Mouse (Mus musculus) mature B cell (primary cell): ENCODE data around the gene Ccdc146.
"Not testable (repeated sequence)": the region's sequence is repeated elsewhere in the genome, so short reads cannot be mapped to it uniquely, and the experiment has no call there.

Source experiments
- in situ Hi-C: fragments of 300-500 bp; cut with MboI; formaldehyde crosslinking; loops from 2 replicates; pipeline ENCODE4 v1.14.3; 2019

Gene Ccdc146

DNA sequence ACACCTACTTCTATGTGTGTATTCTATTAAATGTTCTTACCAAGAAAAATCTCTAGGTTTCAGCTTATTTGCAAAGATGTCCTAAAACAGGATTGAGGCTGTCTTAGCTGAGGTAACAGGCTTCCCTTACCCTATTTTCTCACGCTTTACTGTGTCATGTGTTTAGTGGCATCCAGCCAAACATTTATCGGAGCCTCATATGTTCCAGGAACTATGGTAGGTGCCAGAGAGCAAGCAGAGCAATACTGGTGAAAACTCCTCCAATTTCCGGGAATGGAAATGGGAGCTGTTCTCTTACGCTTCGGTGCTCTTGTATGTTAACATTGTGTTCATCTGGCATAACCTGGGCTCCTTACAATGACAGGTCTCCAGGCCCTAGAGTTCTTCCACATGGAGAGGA, 92.8 kb downstream of the Ccdc146 start:
- in situ Hi-C loops: loop anchor here (5.0 kb wide), 1 partner anchor 86 kb away; no protein-coding TSS in a partner anchor

DNA sequence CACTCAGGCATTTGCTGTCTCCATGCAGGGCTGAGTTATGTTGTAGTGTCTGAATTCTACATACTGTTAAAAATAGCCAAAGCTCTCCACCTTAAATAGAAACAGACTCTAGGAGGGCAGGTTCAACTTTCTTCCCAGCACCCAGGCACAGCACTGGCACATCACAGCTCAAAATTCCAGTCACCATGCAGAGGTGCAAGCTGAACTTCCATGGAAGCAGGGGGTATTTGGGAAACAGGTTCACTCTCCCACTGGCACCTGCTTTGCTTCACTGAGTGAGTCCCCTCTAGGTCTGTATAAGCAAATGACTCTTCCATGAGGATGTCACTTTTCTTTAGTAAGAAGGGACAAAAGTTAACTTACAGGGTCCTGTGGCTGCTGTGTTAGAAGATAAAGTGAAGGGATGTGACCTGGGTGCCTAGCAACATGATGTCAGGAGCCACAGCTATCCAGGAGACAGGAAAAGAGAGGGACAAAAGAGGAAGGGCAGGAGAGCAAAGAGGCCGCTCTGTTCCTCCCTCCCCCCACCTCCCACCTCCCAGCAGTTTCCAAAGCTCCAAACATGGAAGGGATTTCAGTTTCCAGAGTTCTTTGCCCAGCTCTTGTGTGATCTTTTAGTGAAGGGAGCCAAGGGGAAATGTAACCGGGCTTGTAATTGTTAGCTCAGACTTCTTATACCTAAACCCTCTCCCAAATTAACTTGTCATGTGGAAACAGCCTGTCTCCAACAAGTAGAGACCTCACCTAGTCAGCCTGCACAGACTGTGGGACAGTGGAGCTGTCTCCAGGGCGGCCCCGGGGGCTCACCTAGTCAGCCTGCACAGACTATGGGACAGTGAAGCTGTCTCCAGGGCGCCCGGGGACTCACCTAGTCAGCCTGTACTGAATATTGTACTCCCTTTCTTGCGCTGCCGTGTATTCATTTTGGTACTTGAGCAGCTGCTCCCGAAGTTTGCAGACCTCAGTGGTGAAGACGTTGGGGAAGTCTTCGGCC, 94.5 kb downstream of the Ccdc146 start:
- in situ Hi-C loops: loop anchor here (5.0 kb wide), 1 partner anchor 87 kb away; no protein-coding TSS in a partner anchor

DNA sequence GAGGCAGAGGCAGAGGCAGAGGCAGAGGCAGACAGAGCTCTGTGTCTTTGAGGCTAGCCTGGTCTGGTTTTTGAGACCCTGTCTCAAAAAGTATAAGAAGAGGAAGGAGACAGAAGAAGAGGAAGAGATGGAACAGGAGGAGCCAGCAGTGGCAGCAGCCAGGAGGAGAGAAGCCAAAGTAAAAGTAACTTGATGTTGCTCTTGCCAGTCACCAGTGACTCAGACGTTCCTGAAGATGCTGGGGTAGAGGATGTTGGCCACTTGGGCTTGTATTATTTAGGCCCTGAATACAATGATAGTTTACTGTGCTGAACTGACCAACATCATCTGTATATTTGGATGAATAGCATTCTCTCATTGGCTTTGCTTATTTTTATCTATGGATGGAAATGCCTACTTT, 95.9 kb downstream of the Ccdc146 start:
- in situ Hi-C loops: no loop called here

DNA sequence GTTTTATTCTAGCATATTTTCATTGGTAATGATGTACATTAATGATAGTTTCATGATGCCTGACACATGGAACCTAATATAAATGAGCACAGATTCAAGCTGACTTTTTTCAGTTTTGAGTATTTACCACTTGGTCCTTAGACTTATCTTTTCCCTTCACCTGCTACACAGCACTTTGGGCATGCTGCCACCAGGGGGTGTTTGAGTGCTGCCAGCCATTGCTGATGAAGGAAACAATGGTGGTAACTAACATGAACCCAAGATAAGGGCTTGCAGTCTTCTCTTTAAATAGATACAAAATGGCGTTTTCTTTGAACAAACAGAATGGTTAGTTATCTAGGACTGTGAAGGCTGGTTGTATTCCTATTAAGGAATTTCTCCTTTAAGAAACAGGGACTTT, 98.0 kb downstream of the Ccdc146 start:
- in situ Hi-C loops: no loop called here

DNA sequence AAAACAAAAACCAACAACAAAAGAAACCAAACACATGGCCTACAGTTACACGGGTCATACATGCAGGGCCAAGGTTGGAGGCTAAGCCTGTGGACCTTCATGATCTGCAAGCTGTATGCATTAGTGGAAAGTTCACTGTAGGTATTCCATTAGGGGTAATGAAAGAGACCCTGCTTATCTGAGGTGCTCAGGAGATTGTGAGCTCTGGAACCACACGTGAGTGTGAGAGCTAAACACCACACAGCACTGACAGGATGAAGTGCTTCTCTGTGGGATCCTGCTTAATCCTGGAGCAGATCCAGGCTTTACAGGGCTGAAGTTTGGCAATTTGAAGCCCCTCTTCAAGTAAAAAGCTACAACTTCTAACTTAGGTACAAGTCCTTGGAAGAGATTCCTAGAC, 104.3 kb downstream of the Ccdc146 start:
- in situ Hi-C loops: loop anchor here (25.0 kb wide), 1 partner anchor 267 kb away; no protein-coding TSS in a partner anchor

DNA sequence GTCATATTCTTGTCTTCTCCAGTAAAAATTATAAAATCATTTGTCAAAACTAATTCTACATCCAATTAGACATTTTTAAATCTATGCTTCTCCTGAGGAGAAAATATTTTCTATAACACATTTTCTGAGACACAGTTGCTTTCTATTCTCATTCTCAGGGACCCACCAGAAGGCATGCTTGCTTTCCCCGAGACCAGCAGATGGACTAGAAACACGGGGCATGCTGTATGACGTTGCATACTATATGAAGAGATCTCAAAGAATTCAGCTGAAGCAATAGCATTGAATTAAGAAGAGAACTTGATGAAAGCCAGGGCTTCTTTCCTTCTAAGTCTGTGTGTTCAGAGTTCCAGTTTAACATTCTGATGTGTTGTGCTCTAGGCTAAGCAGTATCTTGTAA, 109.8 kb downstream of the Ccdc146 start:
- in situ Hi-C loops: loop anchor here (25.0 kb wide), 1 partner anchor 273 kb away; no protein-coding TSS in a partner anchor

DNA sequence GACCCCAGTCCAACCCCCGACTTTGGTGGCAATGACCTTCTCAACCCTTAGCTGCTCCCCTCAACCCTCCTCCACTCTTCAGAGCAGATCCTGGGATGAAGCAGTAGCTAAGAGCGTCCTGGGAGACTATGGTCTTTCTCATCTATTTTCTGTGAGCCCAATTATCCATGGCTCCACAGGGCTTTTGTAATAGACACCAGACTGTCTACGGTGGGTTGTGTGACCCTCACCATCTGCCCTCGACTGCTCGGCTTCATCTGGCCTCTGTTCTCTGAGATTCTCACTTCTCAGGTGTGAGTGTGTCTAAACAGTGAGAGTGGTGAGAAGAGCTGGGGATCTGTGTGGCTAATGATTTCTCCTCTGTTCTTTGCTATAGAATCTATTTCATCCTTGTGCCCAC, 117.3 kb downstream of the Ccdc146 start:
- in situ Hi-C loops: loop anchor here (25.0 kb wide), 1 partner anchor 280 kb away; no protein-coding TSS in a partner anchor

DNA sequence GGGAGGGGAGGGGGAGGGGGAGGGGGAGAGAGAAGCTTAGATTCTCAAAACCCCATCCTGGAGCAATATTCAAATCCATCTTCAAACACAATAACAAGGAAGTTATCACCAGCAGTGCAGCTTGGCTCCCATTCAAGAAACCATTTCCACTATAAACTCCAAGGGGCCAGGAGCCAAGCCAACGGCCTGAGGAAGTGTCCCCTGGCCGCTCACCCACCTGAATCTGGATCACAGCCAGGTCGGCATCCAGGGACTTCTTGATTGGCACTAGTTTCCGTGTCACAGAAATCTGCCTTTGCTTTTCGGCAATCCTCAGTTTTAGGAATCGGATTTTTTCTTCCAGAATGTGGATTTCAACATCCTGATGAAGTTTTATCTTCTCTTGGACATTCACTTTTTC, 123.5 kb downstream of the Ccdc146 start:
- in situ Hi-C loops: loop anchor here (25.0 kb wide), 1 partner anchor 286 kb away; no protein-coding TSS in a partner anchor

DNA sequence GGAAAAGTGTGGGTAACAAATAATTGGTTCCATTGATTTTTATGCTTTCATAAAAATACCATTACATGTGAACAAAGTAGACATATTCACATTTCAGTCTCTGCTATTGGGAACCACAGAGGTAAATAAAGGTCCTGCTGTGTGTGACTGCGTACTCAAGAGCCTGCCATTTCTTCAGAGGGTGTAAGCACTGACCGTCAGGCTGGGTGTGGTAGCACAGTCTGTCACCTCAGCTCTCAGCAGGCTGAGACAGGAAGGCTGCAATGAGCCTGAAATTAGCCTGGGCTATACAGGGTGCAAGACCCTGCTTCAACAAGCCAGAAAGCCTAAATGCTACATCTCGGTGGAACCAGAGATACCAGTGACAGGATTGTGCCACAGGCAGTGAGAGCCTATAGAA, 124.4 kb downstream of the Ccdc146 start:
- in situ Hi-C loops: loop anchor here (25.0 kb wide), 1 partner anchor 287 kb away; no protein-coding TSS in a partner anchor

DNA sequence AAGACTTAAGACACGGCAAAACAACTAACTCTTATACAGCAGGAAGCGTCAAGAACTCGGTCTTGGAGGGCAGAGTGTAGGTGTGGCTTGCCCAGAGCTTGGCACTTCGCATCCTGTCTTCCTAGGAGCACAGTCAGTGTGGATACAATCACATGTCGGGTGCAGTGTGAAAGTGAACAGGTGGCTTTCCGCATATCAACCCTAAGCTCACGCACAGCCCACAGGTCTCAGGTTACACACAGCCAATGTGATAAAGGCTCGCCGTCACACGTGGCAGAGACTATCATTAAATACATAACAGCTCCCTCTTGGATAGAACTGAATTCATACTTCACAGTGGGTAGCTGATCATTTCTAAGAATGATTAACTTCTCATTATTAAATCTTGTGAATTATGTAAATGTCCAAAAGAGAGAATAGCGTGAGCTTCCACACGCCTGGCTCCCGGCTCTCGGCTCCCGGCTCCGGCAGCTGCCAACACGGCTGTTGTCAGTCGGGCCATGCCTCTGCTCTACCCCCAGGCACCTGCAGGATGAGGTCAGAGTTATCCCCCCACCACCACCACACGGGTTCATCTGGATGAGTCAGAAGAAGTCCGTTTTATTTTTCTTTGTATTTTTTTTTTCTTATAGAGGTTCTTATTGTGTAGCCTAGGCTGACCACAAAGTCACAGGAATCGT, 125.3 kb downstream of the Ccdc146 start:
- in situ Hi-C loops: no loop called here

DNA sequence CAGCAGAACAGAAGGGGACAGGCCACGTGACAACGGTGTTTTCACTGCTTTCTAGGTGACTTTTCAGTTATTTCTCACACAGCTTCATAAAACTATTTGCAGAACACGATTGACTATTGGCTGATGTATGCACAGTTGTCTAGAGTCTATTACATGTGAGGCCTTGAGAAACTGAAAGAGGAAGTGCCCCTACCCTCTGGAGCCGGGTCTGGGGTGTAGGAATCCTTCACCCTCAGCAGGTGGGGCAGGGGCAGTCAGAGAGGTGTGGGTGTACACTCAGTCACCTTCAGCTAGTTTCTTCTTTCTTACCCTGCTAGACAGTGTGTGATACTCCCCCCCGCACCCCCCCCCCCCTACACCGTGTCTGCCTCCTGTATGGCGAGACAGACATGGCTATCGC, 128.8 kb downstream of the Ccdc146 start:
- in situ Hi-C loops: no loop called here

DNA sequence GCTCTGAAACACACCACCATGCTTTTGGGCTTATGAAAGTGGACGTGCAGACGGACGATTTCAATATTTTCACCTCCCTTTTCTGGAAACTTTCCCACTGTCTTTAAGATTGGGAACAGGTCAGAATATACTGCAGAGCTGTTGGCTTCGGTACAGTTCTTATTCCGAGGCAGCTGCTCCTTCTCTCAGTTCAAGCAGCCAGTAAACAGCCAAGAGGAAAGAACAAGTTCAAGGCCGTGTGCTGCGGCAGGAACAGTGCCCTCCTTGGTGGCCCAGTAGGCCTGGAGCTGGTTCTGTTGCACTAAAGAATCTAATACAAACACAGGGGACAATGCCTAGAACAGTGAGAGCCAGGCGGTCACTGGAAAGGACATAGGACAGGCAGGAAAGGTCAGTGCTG, 133.9 kb downstream of the Ccdc146 start:
- in situ Hi-C loops: no loop called here

DNA sequence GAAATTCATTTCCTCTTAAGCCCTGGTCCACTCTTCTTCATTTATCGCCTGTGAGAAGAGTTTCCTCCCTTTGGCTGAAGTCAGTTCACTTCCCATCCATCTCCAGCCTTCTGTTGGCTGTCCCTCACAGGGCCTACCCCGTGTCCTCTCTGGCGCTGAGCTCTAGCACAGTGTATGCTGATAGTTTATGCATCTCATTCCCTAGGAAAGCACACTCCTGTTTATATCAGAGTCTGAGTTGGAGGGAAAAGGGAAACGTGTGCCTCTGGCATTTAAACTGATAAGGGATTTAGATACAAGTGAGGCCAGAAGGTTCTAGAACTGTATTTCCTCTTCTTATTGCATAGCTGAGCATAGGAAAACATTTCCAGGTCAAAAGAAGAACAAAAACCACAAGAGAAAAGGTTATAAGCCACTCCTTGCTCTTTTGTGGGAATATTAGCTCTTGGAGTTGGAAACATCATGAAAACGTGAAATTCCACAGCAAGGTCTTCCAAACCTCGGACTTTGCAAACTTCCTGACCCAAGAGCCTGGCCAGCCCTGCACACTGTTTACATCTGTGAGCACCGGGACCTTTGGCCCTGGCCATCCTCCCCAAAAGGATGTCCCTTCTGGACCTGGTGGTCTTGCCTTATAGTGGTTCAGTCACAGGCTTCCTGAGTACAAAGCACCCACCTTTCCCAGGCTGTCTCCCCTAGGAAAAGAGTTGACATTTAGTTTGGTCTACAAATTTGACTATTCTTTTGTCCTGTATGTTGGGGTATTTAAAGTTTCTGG, 135.6 kb downstream of the Ccdc146 start:
- in situ Hi-C loops: no loop called here

DNA sequence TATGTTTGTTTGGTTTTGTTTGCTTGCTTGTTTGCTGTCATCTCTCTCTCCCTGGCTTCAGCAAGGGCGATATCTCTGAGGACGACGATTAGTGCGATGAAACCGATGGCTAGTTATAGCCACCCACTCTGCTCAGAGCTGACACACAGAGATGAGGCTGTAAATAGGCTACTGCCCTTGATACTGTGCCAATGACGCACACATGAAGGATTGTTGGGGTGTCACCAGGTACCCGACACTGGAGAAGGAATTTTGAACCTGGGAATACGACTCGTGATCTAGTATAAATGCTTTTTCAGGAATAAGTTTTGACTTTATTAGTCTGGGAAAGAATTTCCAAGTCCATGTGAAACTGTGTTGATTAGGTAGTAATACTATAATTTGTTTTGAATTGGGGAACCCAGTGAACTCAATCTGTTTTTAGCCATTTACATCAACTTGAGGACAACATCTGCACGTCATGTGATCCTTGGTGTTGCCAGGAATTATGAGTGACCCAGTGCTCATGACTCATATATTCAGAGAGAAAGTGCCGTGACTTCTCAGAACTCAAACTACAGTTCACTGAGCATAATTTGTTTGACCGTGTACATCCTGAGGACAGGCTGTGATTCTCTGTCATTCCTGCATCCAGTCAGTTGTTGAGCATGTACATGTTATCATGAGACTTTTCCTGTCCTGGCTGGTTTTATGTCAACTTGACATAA, 141.0 kb downstream of the Ccdc146 start:
- in situ Hi-C loops: no loop called here

DNA sequence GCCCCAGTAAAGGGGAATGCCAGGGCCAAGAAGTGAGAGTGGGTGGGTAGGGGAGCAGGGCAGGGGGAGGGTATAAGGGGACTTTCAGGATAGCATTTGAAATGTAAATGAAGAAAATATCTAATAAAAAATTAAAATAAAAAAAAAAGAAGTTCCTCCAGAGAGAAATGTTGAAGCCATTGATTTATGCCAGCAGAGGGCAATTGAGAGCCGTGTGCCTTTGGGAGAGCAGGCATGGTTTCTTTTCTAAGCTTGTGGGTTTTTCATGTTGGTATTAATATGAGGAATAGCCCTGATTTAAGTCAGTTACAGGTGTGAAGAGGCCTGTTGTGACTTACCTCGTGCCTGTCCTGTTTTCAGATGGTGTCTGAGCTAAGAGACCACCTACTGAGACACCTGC, 146.8 kb downstream of the Ccdc146 start:
- in situ Hi-C loops: not testable (repeated sequence)

DNA sequence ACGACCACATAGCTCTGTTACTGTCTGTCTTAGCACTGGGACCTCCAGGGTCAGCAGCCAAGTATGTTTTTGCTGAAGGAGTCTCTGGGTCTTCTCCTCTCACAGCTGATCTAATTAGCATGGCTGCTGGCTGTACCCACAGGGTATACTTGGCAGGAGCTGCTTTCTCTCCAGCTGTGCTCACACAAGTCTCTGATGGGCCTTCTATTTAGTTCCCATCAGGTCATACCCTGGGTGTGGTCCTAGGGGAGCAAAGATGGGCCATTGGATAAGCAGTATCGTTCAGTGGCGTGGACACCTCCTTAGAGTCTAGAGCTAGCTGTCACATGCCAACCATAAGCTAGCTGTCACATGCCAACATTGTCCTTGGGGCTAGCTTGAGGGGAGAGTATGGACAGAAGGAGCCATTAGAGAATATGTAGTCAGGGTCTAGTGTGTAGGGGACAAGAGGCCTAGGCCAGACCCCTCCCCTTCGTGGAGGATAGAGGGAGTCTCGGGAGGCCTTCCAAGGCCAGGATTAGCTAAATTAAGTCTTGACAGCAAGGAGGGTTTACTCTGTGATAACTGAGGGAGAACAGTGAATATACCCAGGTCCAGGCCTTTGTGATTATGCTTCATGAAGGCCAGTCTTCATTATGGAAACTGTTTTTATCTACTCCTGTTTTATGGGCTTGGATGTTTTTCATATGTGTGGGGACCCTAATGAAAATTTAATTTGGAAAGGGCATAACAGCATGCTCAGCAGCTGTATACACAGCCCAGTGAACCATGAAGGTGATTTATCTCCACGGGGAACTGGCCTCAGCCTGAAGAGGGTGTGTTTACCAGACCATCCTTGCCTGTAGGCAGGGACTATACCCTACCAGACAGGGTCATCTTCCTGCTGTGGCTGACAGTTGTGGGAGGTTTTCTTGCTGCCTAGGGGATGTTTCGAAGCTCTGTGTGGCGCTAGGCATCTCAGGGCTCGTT, 152.8 kb downstream of the Ccdc146 start:
- in situ Hi-C loops: no loop called here

DNA sequence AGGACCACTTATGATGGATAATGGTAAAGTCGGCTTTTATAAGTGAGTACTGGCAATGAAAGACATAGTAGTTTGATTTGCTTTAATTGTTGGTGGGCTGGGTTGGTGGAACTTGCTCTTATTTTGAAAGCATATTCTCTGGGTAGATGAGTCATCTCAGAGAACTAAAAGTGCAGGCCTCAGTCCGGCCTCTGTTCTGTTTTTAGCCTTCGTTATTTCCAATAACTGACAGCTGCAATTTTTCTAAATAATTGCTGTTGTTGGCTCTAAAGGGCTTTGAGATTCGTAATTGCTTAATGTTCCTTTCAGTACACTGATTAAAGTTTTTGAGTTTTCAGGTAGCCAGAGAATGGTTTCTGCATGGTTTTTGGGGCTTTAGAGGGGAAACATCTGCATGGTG, 153.7 kb downstream of the Ccdc146 start:
- in situ Hi-C loops: no loop called here

DNA sequence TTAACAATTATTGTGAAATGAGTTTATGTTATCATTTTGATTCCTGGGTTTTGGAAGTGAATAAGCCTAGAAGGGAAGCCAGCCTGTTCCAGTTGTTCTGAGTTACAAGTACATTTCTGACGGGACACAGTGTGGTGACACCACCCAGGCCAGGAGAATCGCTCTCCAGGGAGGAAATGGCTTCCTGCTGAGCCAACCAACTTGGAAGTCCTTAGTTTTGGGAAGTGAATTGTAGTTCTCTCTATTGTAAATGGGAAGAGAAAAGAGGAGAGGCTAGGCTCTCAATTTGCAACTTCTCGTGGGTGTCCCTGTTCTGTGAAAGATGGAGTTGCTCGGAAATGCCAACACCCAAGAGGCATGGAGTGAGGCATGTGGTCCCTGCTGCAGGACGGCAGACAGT, 155.0 kb downstream of the Ccdc146 start:
- in situ Hi-C loops: no loop called here

DNA sequence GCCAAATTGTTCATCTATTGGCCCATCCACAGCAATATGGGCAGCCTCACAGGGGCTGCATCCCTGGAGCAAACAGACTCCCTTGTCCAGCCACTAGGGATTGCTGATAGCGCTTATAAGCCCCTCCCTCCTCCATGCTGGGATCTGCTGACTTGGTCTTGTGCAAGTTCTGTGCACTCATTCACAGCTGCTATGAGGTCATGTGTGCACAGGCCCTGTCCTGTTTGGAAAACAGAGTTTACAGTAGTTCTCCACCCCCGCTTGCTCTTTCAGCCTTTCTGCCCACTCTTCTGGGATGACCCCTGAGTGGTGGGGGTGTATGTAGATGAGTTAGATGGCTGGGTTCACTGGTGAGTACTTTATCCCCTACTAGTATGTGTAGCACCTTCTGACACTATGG, 157.4 kb downstream of the Ccdc146 start:
- in situ Hi-C loops: no loop called here

DNA sequence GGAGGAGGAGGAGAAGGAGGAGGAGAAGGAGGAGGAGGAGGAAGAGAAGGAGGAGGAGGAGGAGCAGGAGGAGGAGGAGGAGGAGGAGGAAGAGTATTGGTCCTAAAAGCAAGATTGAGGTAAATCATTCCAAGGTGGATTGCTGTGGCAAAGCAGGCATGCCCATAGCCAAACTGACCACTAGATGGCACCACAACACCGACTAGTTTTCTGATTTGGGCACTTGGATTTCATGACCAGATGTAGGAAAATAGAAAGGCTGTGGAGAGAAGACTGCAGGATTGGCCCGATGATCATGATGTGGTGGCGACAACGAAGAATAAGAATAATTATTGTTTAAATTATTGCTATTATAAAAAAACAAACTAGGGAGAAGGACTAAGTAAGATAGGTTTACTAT, 159.4 kb downstream of the Ccdc146 start:
- in situ Hi-C loops: no loop called here
